Comparison of ENCODE assay signal across 14 mouse cellular contexts in the genomic region with DNA sequence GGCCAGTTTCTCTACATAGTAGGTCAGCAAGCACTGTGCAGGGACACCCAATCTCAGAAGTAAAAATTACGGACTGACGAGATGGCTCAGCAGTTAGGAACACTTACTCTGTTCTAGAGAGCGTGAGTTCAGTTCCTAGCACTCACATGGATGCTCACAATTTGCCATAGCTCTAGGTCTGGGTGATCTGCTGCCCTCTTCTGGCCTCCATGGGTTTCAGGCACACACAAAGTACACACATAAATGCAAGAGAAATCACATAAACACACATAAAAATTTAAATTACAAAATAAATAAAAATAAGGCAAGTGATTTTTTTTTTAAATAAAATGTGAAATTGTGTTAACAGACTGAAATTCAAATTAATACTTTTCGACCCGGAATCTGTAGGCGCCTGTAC.
DNase-seq lines count a peak whose midpoint lies in the region; ATAC-seq and TF ChIP-seq lines count a peak whose summit lies in the region.
"Had no signal": no experiment of that assay in that cellular context is flagged by ENCODE, and none has a peak within 500 bp of the region (broad histone marks: within the 10 kb centered on the region; RNA-seq: fewer than 3 reads in every experiment).

No protein-coding gene starts in this region.

- no peak overlapping the region for H3K27ac ChIP-seq in layer of hippocampus, adult 2 months
- H3K27ac ChIP-seq: embryonic facial prominence, embryonic 13.5 days had no signal

- no peak overlapping the region for H3K4me3 ChIP-seq in layer of hippocampus, adult 2 months
- H3K4me3 ChIP-seq: embryonic facial prominence, embryonic 13.5 days had no signal

- TF ChIP-seq CTCF in layer of hippocampus, adult 2 months (conservative IDR thresholded peaks at IDR 0.05): peak; percentile 55

- no peak for DNase-seq in layer of hippocampus, adult 2 months (ENCODE audit: low spot score in 2 of 2)
- DNase-seq in layer of hippocampus, adult 11-12 months (ENCODE audit: low spot score): no peak
- DNase-seq in 416B (ENCODE audit: low read depth) (peak; percentile 43), A20 (ENCODE audit: low read depth, low spot score) (peak; percentile 37)
- no peak for DNase-seq in right cerebral cortex, postnatal 4 days
- DNase-seq in spleen, adult 12 weeks (ENCODE audit: low spot score): no peak
- DNase-seq in adrenal gland, adult 2 months: no peak
- DNase-seq: adrenal gland, postnatal 25 days; cerebellum, adult 18-20 months; lung, postnatal 14 days; right cerebral cortex, postnatal 25 days had no signal

- peak; percentile 55; the same call in 1 of the 2 replicates for ATAC-seq in common myeloid progenitor, adult 5-6 weeks (replicated peaks; ENCODE audit: low read depth, poor library complexity, severe bottlenecking)
- ATAC-seq: forebrain, embryonic 16.5 days had no signal

Comparison
In these comparisons a context has a peak if more than half of its experiments do, and no peak if none do; other contexts are left out.
1. DNase-seq: peak in 416B (single experiment) and A20 (single experiment); none in layer of hippocampus, adult 2 months (0 of 2), layer of hippocampus, adult 11-12 months (single experiment), right cerebral cortex, postnatal 4 days (single experiment), spleen, adult 12 weeks (single experiment) and adrenal gland, adult 2 months (single experiment).